Mouse (Mus musculus): ENCODE measurements around the gene Cttnbp2nl. TPM values are rescaled to one million over a fixed set of nuclear protein-coding genes. Genes with fewer than 3 reads are reported as not detected.

Cttnbp2nl gene
- 15.2 and 15.5 TPM in 2 replicates for polyA plus RNA-seq (2012; rRNA removed)

DNA sequence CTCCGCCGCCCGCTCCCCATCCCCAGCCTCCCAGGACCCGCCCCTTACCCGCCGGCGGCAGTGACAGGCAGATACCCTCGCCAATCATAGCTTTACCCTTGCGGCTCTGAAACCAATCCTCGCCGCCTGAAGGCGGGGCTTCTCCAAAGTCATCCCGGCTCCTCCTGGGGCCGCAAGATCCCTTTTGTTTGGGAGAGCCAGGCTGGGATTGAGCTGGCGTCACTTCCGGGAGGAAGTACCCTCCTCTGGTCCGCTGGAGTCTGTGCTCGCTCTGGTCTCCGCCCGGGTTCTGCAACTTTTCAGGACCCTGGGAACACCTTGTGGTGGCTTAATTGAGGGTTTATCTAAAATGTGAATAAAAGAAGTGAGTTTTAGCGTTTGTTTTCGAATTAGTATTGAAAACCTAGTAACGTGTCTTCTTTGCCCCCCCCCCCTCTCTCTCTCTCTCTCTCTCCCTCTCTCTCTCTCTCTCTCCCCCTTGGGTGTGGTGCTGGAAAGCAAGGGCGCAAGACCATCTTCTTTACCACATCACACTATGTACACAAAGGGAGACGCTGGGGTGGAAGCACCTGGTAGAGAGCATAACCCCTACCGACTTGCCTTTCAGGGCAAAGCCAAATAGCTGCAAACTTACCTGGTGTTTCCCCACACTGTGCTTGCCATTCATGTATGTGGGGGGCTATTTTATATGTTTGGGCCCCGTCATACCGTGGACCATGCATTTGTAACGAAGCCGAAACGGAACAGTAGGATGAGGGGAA, at the start of gene Cttnbp2nl:
Cttnbp2nl (minus strand) TSS at position 210 of the 761 bp plus-strand sequence.

DNA sequence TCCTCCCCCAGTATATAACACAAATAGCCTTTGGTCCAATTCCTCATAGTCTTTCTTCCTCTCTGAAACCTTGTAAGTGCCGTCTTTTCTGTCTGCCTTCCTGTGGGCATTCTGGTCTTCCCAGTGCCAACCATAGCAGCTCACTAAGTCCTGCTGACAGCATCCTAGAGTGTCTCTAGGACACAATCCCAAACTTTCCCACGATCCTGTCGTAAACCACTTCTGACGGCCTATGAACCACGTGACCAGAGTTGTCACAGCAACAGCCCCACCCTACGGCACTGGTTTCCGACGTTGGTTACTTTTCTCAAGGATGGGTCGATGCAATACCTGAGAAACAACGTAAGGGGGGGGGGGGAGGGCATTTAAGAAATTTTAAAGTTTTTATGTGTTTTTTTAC, 13.6 kb upstream of the Cttnbp2nl start, which contains the start of gene 4930564D02Rik:
4930564D02Rik (plus strand) TSS at position 301 of the 400 bp plus-strand sequence.

DNA sequence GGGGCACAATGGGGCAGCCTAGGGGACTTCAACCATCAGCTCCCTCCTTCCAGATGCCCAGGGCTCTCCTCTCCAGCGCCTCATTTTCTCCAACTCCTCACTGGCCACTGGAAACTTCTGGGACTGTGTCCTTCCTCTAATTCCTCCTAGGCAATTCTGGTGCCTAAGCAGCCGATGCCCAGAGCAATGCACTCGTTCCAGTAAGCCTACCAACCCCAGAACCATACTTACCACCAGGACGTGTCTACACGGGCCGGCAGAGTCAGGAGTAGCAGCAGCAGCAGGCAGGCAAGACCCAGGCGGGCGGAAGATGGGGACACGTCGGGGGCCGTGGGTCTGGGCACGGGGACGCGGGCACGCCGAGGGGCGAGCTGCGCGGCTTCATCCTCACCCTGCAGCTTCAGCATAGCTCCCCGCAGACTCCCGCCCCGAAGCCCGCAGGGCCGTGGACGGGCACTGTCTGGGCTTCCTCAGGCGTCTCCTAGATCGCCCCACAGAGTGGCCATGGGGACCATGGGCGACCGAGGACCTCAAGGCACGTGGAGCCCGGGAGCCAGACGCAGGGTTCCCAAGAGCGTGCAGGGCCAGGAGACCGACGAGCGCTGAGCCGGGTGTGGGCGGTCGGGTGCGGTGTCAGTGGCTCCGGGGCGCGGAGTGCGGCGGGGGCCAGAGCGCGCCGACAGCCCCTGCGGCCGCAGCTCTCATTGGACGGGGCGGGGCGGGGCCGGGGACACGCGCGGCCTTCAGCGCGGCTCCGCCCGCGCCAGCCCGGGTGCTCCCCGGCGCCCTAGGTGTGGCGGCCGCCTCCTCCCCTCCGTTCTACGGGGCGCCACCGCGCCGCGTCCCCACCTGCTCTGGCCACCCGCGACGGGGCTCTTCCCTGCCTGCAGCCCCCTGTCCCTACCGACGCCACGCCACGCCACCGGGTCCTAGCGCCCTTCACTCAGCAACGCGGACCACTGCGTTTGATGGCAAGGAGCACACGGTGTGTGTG, 91.6 kb downstream of the Cttnbp2nl start, which contains the start of gene Wnt2b:
Wnt2b (minus strand) TSS at position 856 of the 994 bp plus-strand sequence.

Other genes with a start within 250 kb of the Cttnbp2nl start
- gene Mov10, start 234.6 kb downstream of the Cttnbp2nl start, polyA plus RNA-seq (2012; rRNA removed): 7.1 and 7.4 TPM in 2 replicates
- 13.4 and 13.8 TPM in 2 replicates for gene St7l, start 189.1 kb downstream of the Cttnbp2nl start, polyA plus RNA-seq (2012; rRNA removed)
- gene Capza1, start 188.6 kb downstream of the Cttnbp2nl start, polyA plus RNA-seq (2012; rRNA removed): 52.9 and 53.6 TPM in 2 replicates
- 1.2 and 1.3 TPM in 2 replicates for gene Wnt2b, start 91.2 kb downstream of the Cttnbp2nl start, polyA plus RNA-seq (2012; rRNA removed)
- gene 4930564D02Rik, start 13.7 kb upstream of the Cttnbp2nl start, polyA plus RNA-seq (2012; rRNA removed): not detected in 2 replicates

Measured in central nervous system, embryonic 18 days (tissue).